Mouse (Mus musculus): ENCODE data around the gene Tspan15. TPM values are rescaled to one million over a fixed set of nuclear protein-coding genes. Genes with fewer than 3 reads are reported as not detected.
A peak's percentile ranks its signal among the peaks of the same experiment; 100 is the strongest.

The Tspan15 gene
- polyA plus RNA-seq, 1 experiment from 2014 or later, result 12.0 TPM

DNA sequence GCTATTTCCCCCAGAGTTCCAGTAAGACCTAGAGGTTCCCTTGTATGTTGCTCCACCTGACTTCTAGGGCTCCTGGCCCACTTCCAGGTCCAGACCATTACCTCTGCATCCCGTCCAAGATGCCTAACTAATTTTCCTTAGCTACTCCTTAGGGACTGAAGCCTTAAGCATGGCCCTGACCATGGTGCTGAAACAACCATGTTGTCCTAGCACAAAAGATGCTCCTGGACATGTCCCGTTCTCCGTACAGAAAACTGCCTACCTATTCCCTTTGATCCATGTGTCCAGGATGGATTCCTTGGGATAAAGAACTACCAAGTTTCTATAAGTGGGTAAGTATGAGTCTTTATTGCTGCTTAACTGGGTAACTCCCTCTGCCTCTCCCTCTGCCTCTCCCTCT is 93.0 kb downstream of the Tspan15 start:
- no peak overlapping the region for H3K4me3 ChIP-seq (ENCODE audit: low read depth, low read length)
- WGBS (ENCODE audit: insufficient replicate concordance), result 24% methylated on average over 3 of the region's 3 CpGs
- H3K4me2 ChIP-seq (ENCODE audit: low read depth, low read length), result no peak overlapping the region
- ATAC-seq (ENCODE audit: low read depth), result no peak
- H3K27me3 ChIP-seq (ENCODE audit: control insufficient read depth, insufficient read depth, low read depth, low read length), result peaks cover 37% of the 10 kb centered on the region
- no peak overlapping the region for H3K27ac ChIP-seq (ENCODE audit: low read length)
- H3K36me3 ChIP-seq (ENCODE audit: control insufficient read depth, insufficient read depth), result no peaks in the 10 kb centered on the region
- no peaks in the 10 kb centered on the region for H3K4me1 ChIP-seq (ENCODE audit: control insufficient read depth, low read depth, low read length)
- no peak overlapping the region for H3K9ac ChIP-seq (ENCODE audit: low read depth, low read length)
- no peaks in the 10 kb centered on the region for H3K9me3 ChIP-seq (replicated peaks; ENCODE audit: control insufficient read depth, low read length)

DNA sequence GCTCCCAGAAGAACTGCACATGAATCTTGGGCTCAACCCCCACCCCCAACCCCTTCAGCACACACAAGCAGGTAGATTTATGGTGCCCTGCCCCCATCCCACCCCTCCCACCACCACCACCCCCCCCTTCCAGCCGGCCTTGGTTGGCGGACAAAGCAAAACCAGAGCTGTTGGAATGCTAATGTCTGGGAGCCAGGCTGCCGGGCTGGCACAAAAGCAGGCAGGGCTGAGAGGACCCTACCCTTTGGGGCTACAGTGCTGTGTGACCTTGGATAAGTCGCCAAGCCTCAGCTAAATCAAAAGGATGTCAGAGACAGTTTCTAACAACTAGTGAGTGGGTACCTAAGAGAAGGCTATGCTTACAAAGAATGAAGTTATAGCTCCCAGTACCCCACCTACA is 93.9 kb downstream of the Tspan15 start:
- Histone ChIP-seq H3K27me3 (ENCODE audit: control insufficient read depth, insufficient read depth, low read depth, low read length) (peaks cover 46% of the 10 kb centered on the region), H3K27ac (ENCODE audit: low read length) (no peak overlapping the region), H3K36me3 (ENCODE audit: control insufficient read depth, insufficient read depth) (no peaks in the 10 kb centered on the region), H3K9ac (ENCODE audit: low read depth, low read length) (no peak overlapping the region), H3K4me2 (ENCODE audit: low read depth, low read length) (no peak overlapping the region), H3K4me3 (ENCODE audit: low read depth, low read length) (no peak overlapping the region), H3K4me1 (ENCODE audit: control insufficient read depth, low read depth, low read length) (no peaks in the 10 kb centered on the region), H3K9me3 (replicated peaks; ENCODE audit: control insufficient read depth, low read length) (no peaks in the 10 kb centered on the region)
- ATAC-seq (ENCODE audit: low read depth), result no peak
- 10% methylated on average over 4 of the region's 4 CpGs for WGBS (ENCODE audit: insufficient replicate concordance)

DNA sequence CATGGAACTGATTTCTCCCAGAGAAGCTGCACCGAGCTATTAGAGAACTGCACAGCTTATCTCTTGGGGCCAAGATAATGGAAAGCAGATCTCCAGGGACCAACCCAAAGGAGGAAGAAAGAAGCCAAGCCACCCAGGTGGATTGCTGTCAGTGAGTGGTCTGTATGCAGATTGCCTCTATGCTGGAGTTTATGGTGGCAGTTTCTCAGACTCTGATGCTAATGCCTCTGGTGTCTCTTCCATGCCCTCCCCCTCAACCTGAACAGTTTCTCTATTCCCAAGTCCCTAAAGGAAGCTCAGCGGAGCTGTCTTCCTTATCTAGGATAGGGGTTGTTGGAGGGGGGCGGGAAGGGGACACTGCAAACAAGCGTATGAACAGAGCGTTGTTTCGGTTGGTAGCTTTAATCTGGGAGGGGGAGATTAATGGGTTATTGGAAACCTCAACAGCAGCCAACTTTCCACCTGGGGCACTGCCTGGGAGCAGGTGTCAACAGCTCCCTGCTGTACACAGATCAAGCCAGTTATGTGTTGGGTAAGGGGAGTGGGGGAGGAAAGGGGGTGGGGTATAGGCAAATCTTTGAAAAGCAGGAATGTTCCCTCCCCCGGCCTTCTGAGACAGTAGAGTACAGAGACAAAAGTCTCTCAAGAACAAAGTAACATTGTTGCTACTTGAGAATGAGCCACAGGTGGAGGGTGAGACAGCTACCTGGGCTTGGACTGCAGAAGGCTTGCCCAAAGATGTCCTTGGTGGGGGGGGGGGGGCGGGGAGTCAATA is 95.2 kb downstream of the Tspan15 start:
- Histone ChIP-seq H3K4me1 (ENCODE audit: control insufficient read depth, low read depth, low read length) (no peaks in the 10 kb centered on the region), H3K9ac (ENCODE audit: low read depth, low read length) (no peak overlapping the region), H3K27ac (ENCODE audit: low read length) (no peak overlapping the region), H3K4me2 (ENCODE audit: low read depth, low read length) (no peak overlapping the region), H3K27me3 (ENCODE audit: control insufficient read depth, insufficient read depth, low read depth, low read length) (peaks cover 59% of the 10 kb centered on the region), H3K9me3 (replicated peaks; ENCODE audit: control insufficient read depth, low read length) (no peaks in the 10 kb centered on the region), H3K36me3 (ENCODE audit: control insufficient read depth, insufficient read depth) (no peaks in the 10 kb centered on the region), H3K4me3 (ENCODE audit: low read depth, low read length) (no peak overlapping the region)
- ATAC-seq (ENCODE audit: low read depth), result no peak
- 6% methylated on average over 8 of the region's 8 CpGs for WGBS (ENCODE audit: insufficient replicate concordance)

Small RNA genes within 50 kb of the gene (microRNA-seq; reads per million reads assigned to microRNA genes)
- gene Mir7662, result 2.5 reads per million, percentile 4 among the genes with 10 or more reads in this experiment

Other genes starting within 250 kb of the Tspan15 start
- 0.14 TPM in 1 of 2 replicates, not detected in the other for gene Neurog3, start 98.2 kb downstream of the Tspan15 start, polyA plus RNA-seq (2015; fragmentation: Nextera tagmentation; extraction: Ambion mirVana)
- gene Fam241b, start 87.3 kb downstream of the Tspan15 start, polyA plus RNA-seq (2015; fragmentation: Nextera tagmentation; extraction: Ambion mirVana), result 0.55 and 1.1 TPM in 2 replicates
- 0.07 TPM in 1 of 2 replicates, not detected in the other for gene Tacr2, start 21.2 kb upstream of the Tspan15 start, polyA plus RNA-seq (2015; fragmentation: Nextera tagmentation; extraction: Ambion mirVana)
- gene Hk1, start 148.7 kb upstream of the Tspan15 start, polyA plus RNA-seq (2015; fragmentation: Nextera tagmentation; extraction: Ambion mirVana), result 94.2 and 98.9 TPM in 2 replicates
- gene Hkdc1, start 191.2 kb upstream of the Tspan15 start, polyA plus RNA-seq (2015; fragmentation: Nextera tagmentation; extraction: Ambion mirVana), result 10.3 and 14.0 TPM in 2 replicates
- 0.08 and 0.09 TPM in 2 replicates for gene 4930507D05Rik, start 218.2 kb upstream of the Tspan15 start, polyA plus RNA-seq (2015; fragmentation: Nextera tagmentation; extraction: Ambion mirVana)
- gene Supv3l1, start 218.5 kb upstream of the Tspan15 start, polyA plus RNA-seq (2015; fragmentation: Nextera tagmentation; extraction: Ambion mirVana), result 11.4 and 11.6 TPM in 2 replicates